Mouse (Mus musculus) small intestine, adult 2 months (tissue): ENCODE measurements around the gene Dennd1a. TPM values are rescaled to one million over a fixed set of nuclear protein-coding genes. Genes with fewer than 3 reads are reported as not detected.
A peak's percentile ranks its signal among the peaks of the same experiment; 100 is the strongest.

ENCODE experiments used
- H3K27ac ChIP-seq: fragments of 200-500 bp; 2 replicates; pipeline ENCODE4 v1.5.1; 2012; ENCODE audit warnings: low read depth, low read length, control low read depth, inconsistent platforms; ENCODE audit not compliant: insufficient read depth
- H3K27me3 ChIP-seq: fragments of 200-500 bp; 2 replicates; pipeline ENCODE4 v1.6.1; 2012; ENCODE audit warnings: mild to moderate bottlenecking, moderate library complexity, low read length, inconsistent platforms; ENCODE audit not compliant: control insufficient read depth, insufficient read depth
- H3K36me3 ChIP-seq: fragments of 200-500 bp; 2 replicates; pipeline ENCODE4 v1.6.1; 2012; ENCODE audit warnings: mild to moderate bottlenecking, low read length, control low read depth, inconsistent platforms; ENCODE audit not compliant: control insufficient read depth, insufficient read depth
- H3K4me1 ChIP-seq: fragments of 200-500 bp; 2 replicates; pipeline ENCODE4 v1.6.1; 2012; ENCODE audit warnings: low read length, inconsistent platforms, mixed read lengths; ENCODE audit not compliant: control insufficient read depth, insufficient read depth, insufficient read length
- H3K4me3 ChIP-seq: fragments of 200-500 bp; 2 replicates; pipeline ENCODE4 v1.5.1; 2012; ENCODE audit warnings: low read depth, mild to moderate bottlenecking, control low read depth, inconsistent platforms, low read length, moderate library complexity
- CTCF ChIP-seq: fragments of 200-500 bp; IDR thresholded peaks from 2 replicates; pipeline ENCODE4 v1.5.1; 2012; ENCODE audit warnings: low read depth, mild to moderate bottlenecking, control low read depth, inconsistent platforms, low read length, moderate library complexity, mixed read lengths; ENCODE audit not compliant: insufficient replicate concordance, insufficient read length; ENCODE audit errors: extremely low read depth
- POLR2A ChIP-seq: fragments of 200-500 bp; IDR thresholded peaks from 2 replicates; pipeline ENCODE4 v1.6.1; 2012; ENCODE audit warnings: low read depth, mild to moderate bottlenecking, control low read depth, inconsistent platforms, low read length, moderate library complexity
- WGBS: fragments of 180-500 bp; shearing (Covaris S2); methylation state at CpG from one replicate; pipeline ENCODE4 v1.1.7; 2018; 5-methylcytosine and 5-hydroxymethylcytosine counted together
- polyA plus RNA-seq: library from polyadenylated mRNA; depleted of rRNA; stranded (reverse); fragments of >200 nt; gene quantifications from 2 replicates; pipeline ENCODE4 v1.2.3, GENCODE M21; 2012

Gene Dennd1a
- polyA plus RNA-seq, 1 experiment: 8.2 TPM

DNA sequence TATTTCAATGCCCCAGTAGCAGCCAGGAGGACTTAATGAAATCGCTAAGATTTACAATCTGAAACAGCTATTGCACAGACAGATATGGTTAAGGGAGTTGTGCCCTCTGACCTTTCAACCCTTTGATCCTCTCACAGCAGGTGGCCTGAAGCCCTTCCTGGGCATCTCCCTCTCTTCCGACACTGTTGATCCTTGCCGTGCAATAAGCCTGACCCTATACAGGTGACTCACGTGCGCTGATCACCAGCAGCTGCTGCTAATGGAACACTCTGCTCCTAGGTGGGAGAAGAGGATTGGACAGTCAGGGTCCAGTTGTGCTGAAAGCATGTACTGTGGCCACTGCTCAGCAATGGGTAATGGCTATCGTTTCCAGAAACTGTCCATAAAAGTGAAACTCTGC lies 314.6 kb downstream of the Dennd1a start:
- WGBS: 52% methylated on average over 6 of the region's 6 CpGs
- TF ChIP-seq CTCF (no peak), POLR2A (no peak)

DNA sequence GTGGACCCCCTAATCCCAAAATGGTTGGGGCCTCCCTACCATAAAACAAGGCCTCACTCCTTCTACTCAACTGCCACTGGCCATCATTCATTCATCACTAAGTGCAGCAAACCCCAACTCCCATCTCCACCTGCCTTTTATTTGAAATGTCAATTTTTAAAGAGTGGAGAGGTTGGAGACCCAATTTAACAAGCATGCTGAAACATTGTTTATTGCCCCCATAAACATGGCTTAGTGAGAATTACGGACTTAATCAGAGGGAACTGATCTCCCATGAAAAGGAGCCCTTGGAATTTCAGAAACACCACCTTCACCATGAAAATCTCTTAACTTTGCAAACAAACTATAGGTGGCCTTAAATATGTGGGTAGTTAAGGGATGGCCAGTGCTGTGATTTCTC lies 315.5 kb downstream of the Dennd1a start:
- no peaks in the 10 kb centered on the region for H3K36me3 ChIP-seq
- 85% methylated on average over 1 of the region's 1 CpGs for WGBS
- H3K27me3 ChIP-seq: no peaks in the 10 kb centered on the region
- no peak overlapping the region for H3K4me3 ChIP-seq
- H3K4me1 ChIP-seq: no peaks in the 10 kb centered on the region
- TF ChIP-seq POLR2A: no peak
- no peak for TF ChIP-seq CTCF
- H3K27ac ChIP-seq: no peak overlapping the region

More for the DNA sequence above, 314.6 kb downstream of the Dennd1a start:
- Histone ChIP-seq H3K36me3 (no peaks in the 10 kb centered on the region), H3K27ac (no peak overlapping the region), H3K27me3 (no peaks in the 10 kb centered on the region), H3K4me3 (no peak overlapping the region), H3K4me1 (no peaks in the 10 kb centered on the region)

- no peak overlapping the region for H3K27ac ChIP-seq
- no peaks in the 10 kb centered on the region for H3K4me1 ChIP-seq
- no peak overlapping the region for H3K4me3 ChIP-seq
- WGBS: 72% methylated on average over 5 of the region's 5 CpGs
- TF ChIP-seq CTCF (no peak), POLR2A (no peak)
- no peaks in the 10 kb centered on the region for H3K36me3 ChIP-seq
- H3K27me3 ChIP-seq: no peaks in the 10 kb centered on the region
Observed at GRCm38 (mm10) chr2:37969713-37970485, 317.3 kb downstream of the Dennd1a start.

GRCm38 (mm10) chr2:37964534-37964933 lies 322.7 kb downstream of the Dennd1a start:
- no peak overlapping the region for H3K27ac ChIP-seq
- H3K36me3 ChIP-seq: no peaks in the 10 kb centered on the region
- H3K4me3 ChIP-seq: no peak overlapping the region
- no peaks in the 10 kb centered on the region for H3K27me3 ChIP-seq
- WGBS: 99% methylated on average over 4 of the region's 4 CpGs
- no peaks in the 10 kb centered on the region for H3K4me1 ChIP-seq
- TF ChIP-seq CTCF: no peak
- TF ChIP-seq POLR2A: no peak

GRCm38 (mm10) chr2:37963362-37963761 lies 323.8 kb downstream of the Dennd1a start:
- no peaks in the 10 kb centered on the region for H3K27me3 ChIP-seq
- H3K27ac ChIP-seq: no peak overlapping the region
- H3K36me3 ChIP-seq: no peaks in the 10 kb centered on the region
- TF ChIP-seq CTCF (no peak), POLR2A (no peak)
- no peaks in the 10 kb centered on the region for H3K4me1 ChIP-seq
- no peak overlapping the region for H3K4me3 ChIP-seq
- 37% methylated on average over 4 of the region's 4 CpGs for WGBS

GRCm38 (mm10) chr2:37948424-37948823 lies 338.8 kb downstream of the Dennd1a start:
- TF ChIP-seq POLR2A (no peak), CTCF (peak; percentile 39; the same call in 1 of the 2 replicates)
- Histone ChIP-seq H3K27me3 (no peaks in the 10 kb centered on the region), H3K4me3 (no peak overlapping the region), H3K4me1 (no peaks in the 10 kb centered on the region), H3K27ac (no peak overlapping the region), H3K36me3 (no peaks in the 10 kb centered on the region)
- 43% methylated on average over 2 of the region's 2 CpGs for WGBS

DNA sequence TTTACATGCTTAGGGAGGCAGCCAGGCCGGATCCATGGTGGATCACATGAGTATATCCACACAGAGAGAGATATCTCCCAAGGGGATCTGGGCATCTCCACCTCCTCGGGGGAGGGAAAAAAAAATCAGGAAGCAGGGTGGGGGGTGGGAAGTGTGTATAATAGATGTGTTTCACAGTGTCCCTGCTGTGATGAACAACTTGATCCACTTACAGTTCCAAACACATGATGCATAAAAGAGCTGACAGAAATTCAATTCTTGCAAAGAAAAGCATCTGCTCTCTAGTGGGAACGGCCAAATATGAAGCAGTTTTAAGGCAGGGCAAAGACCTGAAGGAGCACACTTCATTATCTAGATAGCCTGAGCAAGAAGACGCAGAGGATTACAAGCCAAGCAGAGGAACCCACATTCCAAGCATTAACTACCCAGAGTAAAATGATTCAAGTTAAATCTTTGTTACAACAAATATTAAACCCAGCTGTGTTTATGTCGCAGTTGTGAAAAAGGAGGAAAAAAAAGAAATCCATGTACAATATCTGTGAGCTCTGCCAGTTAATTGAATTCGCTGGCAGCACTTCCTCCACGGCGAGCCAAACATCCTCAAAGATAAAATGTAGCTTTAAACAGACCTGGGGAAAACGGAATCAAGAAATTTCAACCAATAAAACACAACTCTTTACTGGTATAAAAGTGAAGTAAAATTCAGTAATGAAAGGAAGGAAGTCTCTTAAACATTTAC lies 341.4 kb downstream of the Dennd1a start:
- Histone ChIP-seq H3K4me3 (no peak overlapping the region), H3K27me3 (no peaks in the 10 kb centered on the region), H3K36me3 (no peaks in the 10 kb centered on the region), H3K27ac (no peak overlapping the region), H3K4me1 (no peaks in the 10 kb centered on the region)
- 69% methylated on average over 9 of the region's 9 CpGs for WGBS
- TF ChIP-seq CTCF (no peak), POLR2A (no peak)
